Mouse (Mus musculus) CH12.LX (cell line): ENCODE data around the gene Tnfrsf18.

Source experiments
- CTCF ChIP-seq, 2 experiments: IDR thresholded peaks in 1 of 2; conservative IDR thresholded peaks in 1 of 2; 2 replicates each; pipeline ENCODE4 v1.5.1; 2011 to 2012; ENCODE audit warnings: low read depth in 2 of 2, low read length in 2 of 2, improper control_type of control experiment in 1 of 2, inconsistent platforms in 1 of 2, mild to moderate bottlenecking in 1 of 2, moderate library complexity in 1 of 2
- EP300 ChIP-seq: IDR thresholded peaks from 2 replicates; pipeline ENCODE4 v1.6.1; 2011; ENCODE audit warnings: low read length, improper control_type of control experiment
- ETS1 ChIP-seq: conservative IDR thresholded peaks from 2 replicates; pipeline ENCODE4 v1.6.1; 2012; ENCODE audit warnings: low read depth, mild to moderate bottlenecking, inconsistent platforms, low read length, improper control_type of control experiment, moderate library complexity
- MAX ChIP-seq: IDR thresholded peaks from 2 replicates; pipeline ENCODE4 v1.6.1; 2011; ENCODE audit warnings: low read length, improper control_type of control experiment
- POLR2A ChIP-seq: IDR thresholded peaks from 2 replicates; pipeline ENCODE4 v1.6.1; 2011; ENCODE audit warnings: low read depth, mild to moderate bottlenecking, improper control_type of control experiment, low read length
- RAD21 ChIP-seq: IDR thresholded peaks from 2 replicates; pipeline ENCODE4 v1.6.1; 2011; ENCODE audit warnings: low read depth, mild to moderate bottlenecking, low read length, improper control_type of control experiment, moderate library complexity
- TCF12 ChIP-seq: IDR thresholded peaks from 2 replicates; pipeline ENCODE4 v1.6.1; 2014; ENCODE audit warnings: low read depth, mild to moderate bottlenecking, inconsistent platforms, low read length, improper control_type of control experiment
- ZKSCAN1 ChIP-seq: IDR thresholded peaks from 2 replicates; pipeline ENCODE4 v1.6.1; 2012; ENCODE audit warnings: low read depth, inconsistent platforms, low read length, improper control_type of control experiment, borderline replicate concordance
- ZNF384 ChIP-seq: IDR thresholded peaks from 2 replicates; pipeline ENCODE4 v1.6.1; 2012; ENCODE audit warnings: low read depth, low read length, improper control_type of control experiment, inconsistent platforms

DNA sequence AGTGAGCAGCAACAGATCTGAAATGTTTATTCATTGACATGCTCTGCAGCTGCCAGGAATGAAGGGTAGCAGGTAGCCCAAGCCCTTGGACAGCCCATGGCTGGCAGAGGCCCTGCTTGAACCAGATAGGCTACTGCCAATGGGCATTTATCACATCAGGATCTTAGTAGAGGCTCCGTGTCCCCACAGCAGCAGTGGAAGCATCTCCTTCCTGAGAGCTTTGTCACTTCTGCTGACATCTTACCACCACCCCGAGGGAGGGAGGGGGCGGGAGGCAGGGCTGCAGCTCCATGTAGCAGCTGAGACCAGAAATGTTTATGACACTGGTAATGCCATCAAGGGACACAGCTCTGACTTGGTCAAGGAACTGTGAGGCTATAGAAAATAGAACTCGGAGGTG lies 6.9 kb downstream of the Tnfrsf18 start:
- TF ChIP-seq CTCF (conservative IDR thresholded peaks at IDR 0.05 in 1 of 2, IDR thresholded peaks at IDR 0.05 in 1 of 2; ENCODE audit: low read depth in 2 of 2, low read length in 2 of 2) (no peak), TCF12 (no peak), POLR2A (no peak), ZNF384 (no peak), ZKSCAN1 (no peak), ETS1 (no peak), MAX (peak; percentile 12; the same call in 1 of the 2 replicates), RAD21 (no peak), EP300 (no peak)
